Mouse (Mus musculus) erythroblast, adult 5-6 weeks (primary cell): ENCODE measurements around the gene Gm9736. TPM values are rescaled to one million over a fixed set of nuclear protein-coding genes. Genes with fewer than 3 reads are reported as not detected.
"Not testable (repeated sequence)": the region's sequence is repeated elsewhere in the genome, so short reads cannot be mapped to it uniquely, and the experiment has no call there.

Experiments
- ATAC-seq: replicated peaks from 2 replicates; pipeline ENCODE4 v1.8.0; 2016; ENCODE audit warnings: moderate number of reproducible peaks, mild to moderate bottlenecking, moderate TSS enrichment, inconsistent platforms; ENCODE audit not compliant: poor library complexity, low FRiP score, severe bottlenecking
- total RNA-seq, 2 experiments: library from RNA; stranded (forward) in 1 of 2; stranded (reverse) in 1 of 2; fragments of 150-400 nt in 1 of 2; fragments of 200-764, 138-1000 nt in 1 of 2; gene quantifications; 2 replicates each; pipeline versions ENCODE4 v1.2.3 to v1.2.4; 2015 to 2017; ENCODE audit warnings: low replicate concordance in 2 of 2

Gm9736 gene
- total RNA-seq (2015; ENCODE audit: low replicate concordance) (not detected in 2 replicates), total RNA-seq (2017; ENCODE audit: low replicate concordance) (not detected in 2 replicates)

GRCm38 (mm10) chr10:77751254-77751653 lies at the start of gene Gm9736:
Gene Gm9736 (minus strand): TSS chr10:77751354.
- ATAC-seq: not testable (repeated sequence)

DNA sequence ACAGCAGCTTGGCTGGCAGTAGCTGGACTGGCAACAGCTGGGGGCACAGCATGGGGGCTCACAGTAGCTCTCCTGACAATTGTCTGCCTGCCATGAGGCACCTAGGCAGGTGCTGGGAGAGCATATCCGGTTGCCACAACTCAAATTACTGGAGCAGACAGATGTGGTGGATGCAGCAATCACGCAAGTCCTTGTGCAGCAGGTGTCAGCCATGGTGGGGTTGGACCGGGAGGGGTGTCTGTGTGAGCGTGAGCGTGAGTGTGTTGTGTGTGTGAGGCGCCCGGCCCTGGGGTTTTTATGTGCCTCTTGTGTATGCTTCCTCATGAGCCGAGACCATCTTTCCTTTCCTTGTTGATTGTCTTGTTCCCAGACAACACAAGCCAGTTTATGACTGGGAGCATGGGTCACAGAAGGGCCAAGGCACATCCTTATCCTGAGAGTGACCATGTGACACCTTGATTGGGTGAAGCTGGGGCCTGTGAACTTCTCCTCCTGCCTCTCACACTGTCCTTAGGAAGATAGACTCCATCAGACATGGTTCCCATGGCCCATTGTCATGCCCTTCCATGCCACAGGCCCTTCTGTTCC lies 47.9 kb upstream of the Gm9736 start, which contains the start of gene Gm19668:
Gm19668 (minus strand) TSS at position 213 of the 588 bp plus-strand sequence.
- no peak for ATAC-seq

GRCm38 (mm10) chr10:77798164-77798920 lies 47.2 kb upstream of the Gm9736 start:
- not testable (repeated sequence) for ATAC-seq

- no peak for ATAC-seq
These were observed 46.5 kb upstream of the Gm9736 start for GRCm38 (mm10) chr10:77797677-77798076.

DNA sequence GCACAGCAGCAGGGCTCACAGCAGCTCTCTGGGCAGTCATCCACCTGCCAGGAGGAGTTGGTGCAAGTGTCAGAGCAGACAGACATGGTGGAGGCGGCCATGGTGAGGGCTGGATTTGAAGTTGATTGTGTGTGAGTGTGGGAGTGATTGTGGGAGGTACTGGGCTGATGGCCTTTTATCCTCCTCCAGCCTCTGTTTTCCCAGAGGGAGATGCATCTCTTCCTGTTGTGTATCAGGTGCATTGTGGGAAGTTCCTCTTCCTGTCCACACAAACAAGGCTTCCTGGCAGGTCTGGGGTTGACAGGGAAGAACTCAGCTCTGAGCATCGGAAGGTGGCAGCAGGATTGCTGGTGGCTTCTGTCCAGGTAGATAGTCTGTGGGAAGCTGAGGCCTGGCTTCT lies 43.8 kb upstream of the Gm9736 start, which contains the start of gene Gm9639:
Gm9639 (minus strand) TSS at position 101 of the 400 bp plus-strand sequence.
- ATAC-seq: no peak

DNA sequence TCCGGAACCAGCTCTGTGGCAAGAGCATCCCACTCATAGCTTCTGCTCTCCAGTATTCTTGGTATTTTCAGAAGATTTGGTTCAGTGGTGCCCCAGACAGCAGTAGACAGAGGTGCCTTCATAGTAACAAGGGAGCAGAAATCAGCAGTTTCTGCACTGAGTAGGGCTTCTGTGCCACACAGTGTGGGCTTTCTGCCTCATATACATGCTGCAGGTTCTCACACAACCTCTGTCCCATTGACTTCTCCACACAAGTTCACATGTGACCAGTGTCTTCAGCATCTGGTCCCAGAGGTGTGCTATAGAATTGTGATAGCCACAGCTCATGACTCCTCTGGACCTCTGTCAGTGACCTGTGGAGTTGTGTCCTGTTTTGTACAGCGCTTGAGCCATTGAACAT lies 37.5 kb upstream of the Gm9736 start:
- no peak for ATAC-seq

DNA sequence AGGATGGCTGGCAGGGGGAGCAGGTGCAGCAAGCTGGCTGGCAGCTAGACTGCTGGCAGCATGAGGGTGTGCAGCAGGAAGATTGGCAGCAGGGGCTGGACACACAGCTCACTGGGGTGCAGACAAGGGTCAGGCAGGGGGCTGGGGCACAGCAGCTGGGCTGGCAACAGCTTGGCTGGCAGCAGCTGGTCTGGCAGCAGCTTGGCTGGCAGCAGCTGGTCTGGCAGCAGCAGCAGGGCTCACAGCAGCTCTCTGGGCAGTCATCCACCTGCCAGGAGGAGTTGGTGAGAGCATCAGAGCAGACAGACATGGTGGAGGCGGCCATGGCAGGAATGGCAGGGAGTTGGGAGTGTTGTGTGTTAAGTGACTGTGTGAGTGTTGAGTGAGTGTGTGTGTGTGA lies 36.7 kb upstream of the Gm9736 start, which contains the start of gene Gm7137:
Gm7137 (minus strand) TSS at position 325 of the 400 bp plus-strand sequence.
- ATAC-seq: not testable (repeated sequence)

DNA sequence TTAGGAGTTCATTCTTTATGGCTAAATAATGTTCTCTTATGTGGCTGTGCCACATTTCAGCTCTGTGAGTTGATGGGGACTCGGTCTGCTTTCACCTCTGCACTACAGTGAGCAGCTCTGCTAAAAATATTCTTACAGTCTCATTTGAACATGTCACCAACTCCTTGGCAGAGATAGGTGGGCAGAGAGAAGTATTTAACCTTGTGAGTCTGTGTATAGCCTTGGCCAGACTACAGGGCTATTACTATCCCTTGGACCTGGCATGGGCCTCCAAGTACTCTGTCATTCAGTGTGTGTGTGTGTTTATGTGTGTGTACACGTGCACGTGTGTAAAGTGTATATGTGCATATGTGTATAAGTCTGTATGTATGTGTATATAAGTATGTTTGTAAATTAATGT lies 32.2 kb upstream of the Gm9736 start:
- not testable (repeated sequence) for ATAC-seq

DNA sequence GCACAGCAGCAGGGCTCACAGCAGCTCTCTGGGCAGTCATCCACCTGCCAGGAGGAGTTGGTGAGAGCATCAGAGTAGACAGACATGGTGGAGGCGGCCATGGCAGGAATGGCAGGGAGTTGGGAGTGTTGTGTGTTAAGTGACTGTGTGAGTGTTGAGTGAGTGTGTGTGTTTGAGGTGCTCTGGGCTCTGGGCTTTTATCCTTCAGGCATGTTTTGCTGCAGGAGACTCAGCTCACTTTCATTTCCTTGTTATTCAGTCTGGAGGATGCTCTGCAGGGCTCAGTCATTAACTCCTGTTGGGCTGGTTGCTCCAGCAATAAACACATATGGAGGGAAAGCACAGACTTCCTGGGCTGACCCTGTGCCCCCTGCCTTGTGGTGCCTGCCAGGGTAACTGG lies 31.3 kb upstream of the Gm9736 start, which contains the start of gene Gm3250:
Gm3250 (minus strand) TSS at position 101 of the 400 bp plus-strand sequence.
- ATAC-seq: not testable (repeated sequence)

GRCm38 (mm10) chr10:77776844-77777243 lies 25.7 kb upstream of the Gm9736 start, which contains the start of gene Gm7138:
Gene Gm7138 (minus strand): TSS chr10:77776944.
- ATAC-seq: not testable (repeated sequence)

- not testable (repeated sequence) for ATAC-seq
These were observed 21.0 kb upstream of the Gm9736 start for GRCm38 (mm10) chr10:77772142-77772541.

GRCm38 (mm10) chr10:77771225-77771624 lies 20.1 kb upstream of the Gm9736 start, which contains the start of gene Gm3238:
Gene Gm3238 (minus strand): TSS chr10:77771325.
- not testable (repeated sequence) for ATAC-seq

GRCm38 (mm10) chr10:77769727-77770126 lies 18.6 kb upstream of the Gm9736 start:
- ATAC-seq: no peak

- ATAC-seq: not testable (repeated sequence)
These were observed 8.4 kb upstream of the Gm9736 start, which contains the start of gene Gm3233 for GRCm38 (mm10) chr10:77759582-77759981. Gene Gm3233 (minus strand): TSS chr10:77759682.

- ATAC-seq: no peak
These were observed 2.3 kb upstream of the Gm9736 start for GRCm38 (mm10) chr10:77753448-77753847.

DNA sequence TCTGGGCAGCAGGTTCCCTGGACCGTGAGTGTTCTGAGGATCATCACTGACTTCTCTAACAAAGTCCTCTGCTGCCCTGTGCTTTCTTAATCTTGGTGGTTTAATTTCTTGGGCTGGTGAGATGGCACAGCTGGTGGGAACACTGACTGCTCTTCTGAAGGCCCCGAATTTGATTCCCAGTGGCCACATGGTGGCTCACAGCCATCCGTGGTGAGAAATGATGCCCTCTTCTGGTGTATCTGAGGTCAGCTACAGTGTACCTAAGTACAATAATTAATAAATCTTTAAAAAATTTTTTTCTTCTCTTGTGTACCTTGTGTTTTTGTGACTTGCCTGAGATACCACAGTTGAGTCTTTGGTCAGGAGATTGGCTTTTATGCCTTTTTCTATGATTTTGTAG lies 1.2 kb upstream of the Gm9736 start:
- not testable (repeated sequence) for ATAC-seq

GRCm38 (mm10) chr10:77750686-77751085 lies 468 bp downstream of the Gm9736 start:
- not testable (repeated sequence) for ATAC-seq

GRCm38 (mm10) chr10:77741924-77742688 lies 9.0 kb downstream of the Gm9736 start, which contains the start of gene Gm18596:
Gene Gm18596 (minus strand): TSS chr10:77742638.
- ATAC-seq: not testable (repeated sequence)

DNA sequence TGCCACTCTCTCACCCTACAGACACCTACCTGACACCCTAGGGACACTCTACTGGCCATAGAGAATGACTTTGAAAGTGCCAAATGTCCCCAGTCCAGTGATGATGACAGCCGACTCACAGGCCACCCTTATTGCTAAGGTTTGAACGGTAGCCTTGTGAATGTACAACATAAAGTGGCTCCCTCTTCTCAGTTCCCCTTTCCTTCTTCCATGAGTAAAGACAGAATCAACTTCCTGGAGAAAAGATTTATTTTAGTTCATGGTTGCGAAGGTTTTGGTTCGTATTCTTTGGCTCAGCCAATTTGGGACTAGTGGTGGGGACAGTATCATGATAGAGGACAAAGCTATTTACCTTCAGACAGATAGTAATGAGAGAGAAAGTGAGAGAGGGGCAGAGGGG lies 12.2 kb downstream of the Gm9736 start:
- no peak for ATAC-seq

DNA sequence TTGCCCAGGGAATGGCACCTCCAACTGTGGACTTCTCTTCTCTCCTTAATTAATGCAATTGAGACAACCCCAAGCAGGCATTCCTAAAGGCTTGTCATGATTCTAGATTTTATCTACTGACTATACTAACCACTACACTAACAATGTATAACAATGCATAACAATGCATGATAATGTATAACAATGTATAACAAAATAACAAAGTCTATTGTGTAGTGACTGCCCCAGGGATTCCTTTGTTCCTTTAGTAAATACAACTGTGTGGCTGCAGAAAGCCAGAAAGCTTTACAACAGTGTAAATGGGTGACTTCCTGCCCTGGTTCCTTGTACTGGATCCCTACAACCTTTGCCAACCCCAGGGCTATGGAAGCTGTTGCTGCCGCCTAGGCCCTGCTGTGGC lies 15.2 kb downstream of the Gm9736 start:
- ATAC-seq: no peak
